Comparison of ENCODE assay signal across 8 mouse cellular contexts in genomic region chr7:127345512-127346325, GRCm38 (mm10). TPM values are rescaled to one million over a fixed set of nuclear protein-coding genes. Genes with fewer than 3 reads are reported as not detected.
DNase-seq lines count a peak whose midpoint lies in the region; ATAC-seq and TF ChIP-seq lines count a peak whose summit lies in the region.

TSS of gene Zfp768 (minus strand) at chr7:127345589.

- H3K27ac ChIP-seq in forebrain, embryonic 13.5 days: peak within 1 kb of the TSS; percentile 83
- H3K27ac ChIP-seq in liver, postnatal 0 days (ENCODE audit: low read depth): peak within 1 kb of the TSS; percentile 88
- H3K27ac ChIP-seq in neural tube, embryonic 14.5 days (ENCODE audit: low read depth, low read length): peak within 1 kb of the TSS; percentile 93

- TF ChIP-seq EP300 in liver, postnatal 0 days (IDR thresholded peaks at IDR 0.05; ENCODE audit: low read depth): peak; percentile 56; the same call in 1 of the 2 replicates

- no peak for TF ChIP-seq CTCF in E14TG2a.4 (conservative IDR thresholded peaks at IDR 0.05; ENCODE audit: low read length)
- TF ChIP-seq CTCF in liver, postnatal 0 days (IDR thresholded peaks at IDR 0.05; ENCODE audit: low read depth): no peak

- H3K9me3 ChIP-seq in E14TG2a.4 (ENCODE audit: low read length): no peaks in the 10 kb centered on the region
- no peaks in the 10 kb centered on the region for H3K9me3 ChIP-seq in forebrain, embryonic 13.5 days (replicated peaks)
- no peaks in the 10 kb centered on the region for H3K9me3 ChIP-seq in liver, postnatal 0 days (ENCODE audit: low read length)
- no peaks in the 10 kb centered on the region for H3K9me3 ChIP-seq in neural tube, embryonic 14.5 days (ENCODE audit: control insufficient read depth, low read length)

- DNase-seq in c-Kit-positive CD71-positive TER-119-positive erythroid progenitor cells, embryonic 14.5 days (ENCODE audit: low spot score): peak; percentile 79
- peak; percentile 96 to 98 for DNase-seq in heart, postnatal 10 days
- peak; percentile 40 for DNase-seq in large intestine, adult 2 months (ENCODE audit: low read depth, low spot score)
- peak; percentile 94 for DNase-seq in liver, postnatal 0 days
- peak; percentile 94 for DNase-seq in testis, postnatal 14 days (ENCODE audit: low spot score)

- WGBS in forebrain, embryonic 13.5 days: under 1% methylated on average over 73 of the region's 76 CpGs
- under 1% methylated on average over 75 of the region's 76 CpGs for WGBS in large intestine, adult 2 months
- WGBS in liver, postnatal 0 days (ENCODE audit: insufficient replicate concordance): under 1% methylated on average over 69 of the region's 76 CpGs
- WGBS in neural tube, embryonic 14.5 days: under 1% methylated on average over 75 of the region's 76 CpGs

- H3K27me3 ChIP-seq in E14TG2a.4 (ENCODE audit: insufficient read depth, low read length): peaks cover 29% of the 10 kb centered on the region
- H3K27me3 ChIP-seq in forebrain, embryonic 13.5 days: no peaks in the 10 kb centered on the region
- no peaks in the 10 kb centered on the region for H3K27me3 ChIP-seq in liver, postnatal 0 days (ENCODE audit: insufficient read depth, low read length)
- H3K27me3 ChIP-seq in neural tube, embryonic 14.5 days (ENCODE audit: control insufficient read depth, insufficient read depth, low read length): no peaks in the 10 kb centered on the region

- intact Hi-C loops in heart, postnatal 10 days (cut with DNase I): no loop called here

- peak; percentile 94 for ATAC-seq in forebrain, embryonic 13.5 days
- ATAC-seq in liver, postnatal 0 days: peak; percentile 89
- peak; percentile 94 for ATAC-seq in neural tube, embryonic 14.5 days (ENCODE audit: low read depth)

- peak within 1 kb of the TSS; percentile 93 for H3K9ac ChIP-seq in forebrain, embryonic 13.5 days
- peak within 1 kb of the TSS; percentile 76 for H3K9ac ChIP-seq in liver, postnatal 0 days (replicated peaks)
- peak within 1 kb of the TSS; percentile 97 for H3K9ac ChIP-seq in neural tube, embryonic 14.5 days (replicated peaks; ENCODE audit: low read depth, low read length)

- H3K4me2 ChIP-seq in forebrain, embryonic 13.5 days: peak within 1 kb of the TSS; percentile 86
- H3K4me2 ChIP-seq in liver, postnatal 0 days (ENCODE audit: low read depth, low read length): peak within 1 kb of the TSS; percentile 75
- H3K4me2 ChIP-seq in neural tube, embryonic 14.5 days (ENCODE audit: low read depth, low read length): peak within 1 kb of the TSS; percentile 77

- H3K4me1 ChIP-seq in E14TG2a.4 (replicated peaks; ENCODE audit: low read depth, low read length): peaks cover 50% of the 10 kb centered on the region
- peaks cover 21% of the 10 kb centered on the region for H3K4me1 ChIP-seq in forebrain, embryonic 13.5 days
- peaks cover 15% of the 10 kb centered on the region; the same call in 1 of the 2 replicates for H3K4me1 ChIP-seq in liver, postnatal 0 days (ENCODE audit: insufficient read depth)
- peaks cover 11% of the 10 kb centered on the region; the same call in 1 of the 2 replicates for H3K4me1 ChIP-seq in neural tube, embryonic 14.5 days (ENCODE audit: control insufficient read depth, insufficient read depth, low read length)

- no peaks in the 10 kb centered on the region for H3K36me3 ChIP-seq in E14TG2a.4 (ENCODE audit: insufficient read depth, low read length)
- H3K36me3 ChIP-seq in forebrain, embryonic 13.5 days (ENCODE audit: poor library complexity, severe bottlenecking): peaks cover 28% of the 10 kb centered on the region
- no peaks in the 10 kb centered on the region for H3K36me3 ChIP-seq in liver, postnatal 0 days (replicated peaks; ENCODE audit: insufficient read depth, low read length)
- H3K36me3 ChIP-seq in neural tube, embryonic 14.5 days (ENCODE audit: control insufficient read depth, insufficient read depth, low read length): 0 out of 2 replicates have a peak, but pooled peaks cover 13% of the 10 kb centered on the region

- peak within 1 kb of the TSS; percentile 97 for H3K4me3 ChIP-seq in E14TG2a.4 (replicated peaks; ENCODE audit: low read length)
- peak within 1 kb of the TSS; percentile 94 for H3K4me3 ChIP-seq in forebrain, embryonic 13.5 days
- peak within 1 kb of the TSS; percentile 88 for H3K4me3 ChIP-seq in liver, postnatal 0 days (ENCODE audit: low read depth, low read length)
- H3K4me3 ChIP-seq in neural tube, embryonic 14.5 days (ENCODE audit: low read depth, low read length): peak within 1 kb of the TSS; percentile 93

RNA-seq across cellular contexts. Expression of gene Zfp768, which starts in this region (rescaled TPM):
- 11.8 and 12.6 TPM in 2 replicates for polyA plus RNA-seq in forebrain, embryonic 13.5 days (2015; fragmentation: Nextera tagmentation; extraction: Ambion mirVana)
- total RNA-seq in heart, postnatal 10 days (2021): 10 to 100 TPM; 40.4 to 43.0 TPM
- 19.4 and 28.2 TPM in 2 replicates for polyA plus RNA-seq in large intestine, adult 2 months (2012; rRNA removed)
- polyA plus RNA-seq in liver, postnatal 0 days (2015; fragmentation: Nextera tagmentation; extraction: Ambion mirVana): 4.8 and 6.4 TPM in 2 replicates
- 3.3 and 6.0 TPM in 2 replicates for polyA plus RNA-seq in neural tube, embryonic 14.5 days (2014; fragmentation: Nextera tagmentation; extraction: Ambion mirVana)

Comparison
In these comparisons a context has a peak if more than half of its experiments do, and no peak if none do; other contexts are left out.
1. Peak in every context shown above with its lines: DNase-seq, ATAC-seq, H3K4me3 ChIP-seq and H3K27ac ChIP-seq.
2. DNase-seq: peak in every context shown above with its lines; median percentile 97 in heart, postnatal 10 days; 94 in liver, postnatal 0 days; 94 in testis, postnatal 14 days; 79 in c-Kit-positive CD71-positive TER-119-positive erythroid progenitor cells, embryonic 14.5 days; 40 in large intestine, adult 2 months.